Mouse (Mus musculus) hematopoietic stem cell, adult 5-6 weeks (primary cell): ENCODE data around the gene Vmn1r29. TPM values are rescaled to one million over a fixed set of nuclear protein-coding genes. Genes with fewer than 3 reads are reported as not detected.
"Not testable (repeated sequence)": the region's sequence is repeated elsewhere in the genome, so short reads cannot be mapped to it uniquely, and the experiment has no call there.

Experiments
- ATAC-seq, 2 experiments: fragments of 125-278 bp in 1 of 2; replicated peaks in 1 of 2; 2 replicates each; pipeline ENCODE4 v1.8.0; 2016 to 2017; ENCODE audit warnings: inconsistent platforms in 2 of 2, mild to moderate bottlenecking in 2 of 2, moderate number of reproducible peaks in 2 of 2, low read depth in 1 of 2, moderate TSS enrichment in 1 of 2; ENCODE audit not compliant: low FRiP score in 2 of 2, poor library complexity in 2 of 2, severe bottlenecking in 2 of 2, insufficient read depth in 1 of 2, low TSS enrichment in 1 of 2
- total RNA-seq: library from RNA; stranded (forward); fragments of 172-1452, 232-1000 nt; gene quantifications from 2 replicates; pipeline ENCODE4 v1.2.3, GENCODE M21; 2017

Vmn1r29 gene
- not detected in 2 replicates for total RNA-seq

- ATAC-seq = no peak
Observed at GRCm38 (mm10) chr6:58301249-58301648, at the start of gene Vmn1r29. Gene Vmn1r29 (plus strand): TSS chr6:58301549.

- no peak for ATAC-seq
Observed at GRCm38 (mm10) chr6:58261737-58262136, 39.6 kb upstream of the Vmn1r29 start, which contains the start of gene Vmn1r28. Gene Vmn1r28 (plus strand): TSS chr6:58262037.

- not testable (repeated sequence) for ATAC-seq
Observed at GRCm38 (mm10) chr6:58279661-58280060, 21.7 kb upstream of the Vmn1r29 start.

- ATAC-seq = no peak
Observed at GRCm38 (mm10) chr6:58292201-58292600, 9.1 kb upstream of the Vmn1r29 start.

GRCm38 (mm10) chr6:58298511-58298910 lies 2.8 kb upstream of the Vmn1r29 start:
- not testable (repeated sequence) for ATAC-seq

GRCm38 (mm10) chr6:58330686-58331085 lies 29.3 kb downstream of the Vmn1r29 start:
- ATAC-seq = not testable (repeated sequence)

Other genes with a start within 250 kb of the Vmn1r29 start
- gene Vmn1r27, start 82.7 kb upstream of the Vmn1r29 start, total RNA-seq = not detected in 2 replicates
- gene Vmn1r28, start 39.5 kb upstream of the Vmn1r29 start, total RNA-seq = not detected in 2 replicates
- not detected in 2 replicates for gene Vmn1r30, start 141.8 kb downstream of the Vmn1r29 start, total RNA-seq
- gene Vmn1r31, start 173.8 kb downstream of the Vmn1r29 start, total RNA-seq = not detected in 2 replicates